Mouse (Mus musculus) spleen, adult 12 weeks (tissue): ENCODE measurements around the gene Slc39a11.
"Not testable (repeated sequence)": the region's sequence is repeated elsewhere in the genome, so short reads cannot be mapped to it uniquely, and the experiment has no call there.

Experiments used
- DNase-seq: peaks from one replicate; pipeline ENCODE4 v3.0.0; 2022; ENCODE audit warnings: low spot score

Gene Slc39a11

GRCm38 (mm10) chr11:113667122-113667521 lies 17.2 kb upstream of the Slc39a11 start:
- DNase-seq: no peak

GRCm38 (mm10) chr11:113666648-113667047 lies 16.8 kb upstream of the Slc39a11 start:
- DNase-seq: no peak

- no peak for DNase-seq
Measured at GRCm38 (mm10) chr11:113666205-113666604, 16.3 kb upstream of the Slc39a11 start.

GRCm38 (mm10) chr11:113664279-113664678 lies 14.4 kb upstream of the Slc39a11 start:
- DNase-seq: no peak

- no peak for DNase-seq
Measured at GRCm38 (mm10) chr11:113661835-113662351, 12.0 kb upstream of the Slc39a11 start.

- no peak for DNase-seq
Measured at GRCm38 (mm10) chr11:113660940-113661339, 11.1 kb upstream of the Slc39a11 start.

GRCm38 (mm10) chr11:113660213-113660612 lies 10.3 kb upstream of the Slc39a11 start:
- not testable (repeated sequence) for DNase-seq

GRCm38 (mm10) chr11:113658763-113659162 lies 8.9 kb upstream of the Slc39a11 start:
- no peak for DNase-seq

GRCm38 (mm10) chr11:113658319-113658718 lies 8.4 kb upstream of the Slc39a11 start:
- no peak for DNase-seq

- DNase-seq: no peak
Measured at GRCm38 (mm10) chr11:113657221-113657620, 7.3 kb upstream of the Slc39a11 start.

- DNase-seq: no peak
Measured at GRCm38 (mm10) chr11:113656511-113656932, 6.6 kb upstream of the Slc39a11 start.

- DNase-seq: no peak
Measured at GRCm38 (mm10) chr11:113654561-113655270, 4.8 kb upstream of the Slc39a11 start.

- DNase-seq: no peak
Measured at GRCm38 (mm10) chr11:113654105-113654504, 4.2 kb upstream of the Slc39a11 start.

GRCm38 (mm10) chr11:113652516-113652915 lies 2.6 kb upstream of the Slc39a11 start:
- no peak for DNase-seq

- DNase-seq: no peak
Measured at GRCm38 (mm10) chr11:113651907-113652273, 2.0 kb upstream of the Slc39a11 start.

- DNase-seq: peak; percentile 68
Measured at GRCm38 (mm10) chr11:113651206-113651906, 1.5 kb upstream of the Slc39a11 start.

GRCm38 (mm10) chr11:113648690-113649352 lies 1.1 kb downstream of the Slc39a11 start, which contains the start of gene Cog1:
Gene Cog1 (plus strand): TSS chr11:113649169.
- no peak for DNase-seq

GRCm38 (mm10) chr11:113648152-113648551 lies 1.7 kb downstream of the Slc39a11 start:
- peak; percentile 75 for DNase-seq

GRCm38 (mm10) chr11:113645181-113645580 lies 4.7 kb downstream of the Slc39a11 start:
- DNase-seq: no peak

- DNase-seq: no peak
Measured at GRCm38 (mm10) chr11:113638680-113639079, 11.2 kb downstream of the Slc39a11 start.

- DNase-seq: no peak
Measured at GRCm38 (mm10) chr11:113634699-113635121, 15.2 kb downstream of the Slc39a11 start.

GRCm38 (mm10) chr11:113633398-113633797 lies 16.5 kb downstream of the Slc39a11 start:
- no peak for DNase-seq

- DNase-seq: no peak
Measured at GRCm38 (mm10) chr11:113632303-113632702, 17.6 kb downstream of the Slc39a11 start.
